Mouse (Mus musculus): ENCODE results near the gene Rsf1.

- TF ChIP-seq TAL1 (IDR thresholded peaks at IDR 0.05; ENCODE audit: low read length), result no peak
- no peak for TF ChIP-seq GATA1 (IDR thresholded peaks at IDR 0.05; ENCODE audit: low read length)
Measured at GRCm38 (mm10) chr7:97578361-97579066, 1.2 kb upstream of the Rsf1 start.
